Mouse (Mus musculus): ENCODE data around the gene Astn1.

- TF ChIP-seq CTCF (IDR thresholded peaks at IDR 0.05; ENCODE audit: control insufficient read depth, insufficient read depth, insufficient read length) (no peak), USF1 (IDR thresholded peaks at IDR 0.05; ENCODE audit: low read depth) (no peak), FOSL1 (IDR thresholded peaks at IDR 0.05; ENCODE audit: insufficient read depth, low read length, poor library complexity, severe bottlenecking) (no peak), MYOG (IDR thresholded peaks at IDR 0.05; ENCODE audit: control insufficient read depth, extremely low read depth, insufficient read length) (no peak), MAX (IDR thresholded peaks at IDR 0.05) (no peak), MYOD1 (IDR thresholded peaks at IDR 0.05; ENCODE audit: control insufficient read depth, insufficient read length, low read depth) (no peak), CEBPB (IDR thresholded peaks at IDR 0.05; ENCODE audit: low read depth) (no peak)
These were observed 33.2 kb upstream of the Astn1 start for GRCm38 (mm10) chr1:158328839-158329238.
